ENCODE assay signal across 8 mouse cellular contexts in genomic region chr2:30677498-30677897, GRCm38 (mm10).
A peak's percentile ranks its signal among the peaks of the same experiment; 100 is the strongest.
DNase-seq lines count a peak whose midpoint lies in the region; ATAC-seq and TF ChIP-seq lines count a peak whose summit lies in the region.

No protein-coding gene starts in this region.

- ATAC-seq in heart, embryonic 13.5 days (ENCODE audit: extremely low read depth, insufficient number of reproducible peaks, low FRiP score, low TSS enrichment): no peak; the same call in 1 of the 2 replicates
- peak; percentile 33 for ATAC-seq in forebrain, embryonic 12.5 days (ENCODE audit: low FRiP score)
- ATAC-seq in liver, embryonic 13.5 days (ENCODE audit: low read depth): no peak
- ATAC-seq in megakaryocyte progenitor cell, adult 5-6 weeks (replicated peaks; ENCODE audit: poor library complexity): no peak

- TF ChIP-seq CTCF in E14TG2a.4 (conservative IDR thresholded peaks at IDR 0.05; ENCODE audit: low read length): no peak

- peak overlapping the region; percentile 100 for H3K27ac ChIP-seq in heart, embryonic 13.5 days (replicated peaks)
- peak overlapping the region; percentile 91 for H3K27ac ChIP-seq in forebrain, embryonic 12.5 days
- peak overlapping the region; percentile 78 for H3K27ac ChIP-seq in liver, embryonic 13.5 days

- H3K9me3 ChIP-seq in heart, embryonic 13.5 days: peaks cover 9% of the 10 kb centered on the region; the same call in 1 of the 2 replicates
- H3K9me3 ChIP-seq in E14TG2a.4 (ENCODE audit: low read length): peaks cover 14% of the 10 kb centered on the region; the same call in 1 of the 2 replicates
- H3K9me3 ChIP-seq in forebrain, embryonic 12.5 days: peaks cover 5% of the 10 kb centered on the region; the same call in 1 of the 2 replicates
- no peaks in the 10 kb centered on the region for H3K9me3 ChIP-seq in liver, embryonic 13.5 days (replicated peaks)

- H3K4me2 ChIP-seq in heart, embryonic 13.5 days: peak overlapping the region; percentile 70
- peak overlapping the region; percentile 57 for H3K4me2 ChIP-seq in forebrain, embryonic 12.5 days
- peak overlapping the region; percentile 57 for H3K4me2 ChIP-seq in liver, embryonic 13.5 days

- WGBS in heart, embryonic 13.5 days: 2% methylated on average over 5 of the region's 5 CpGs
- WGBS in forebrain, embryonic 12.5 days: 14% methylated on average over 5 of the region's 5 CpGs
- WGBS in liver, embryonic 13.5 days (ENCODE audit: insufficient replicate concordance): 8% methylated on average over 5 of the region's 5 CpGs

- intact Hi-C loops in left cerebral cortex, postnatal 25 days (cut with DNase I): loop anchor here (1.0 to 5.0 kb wide), 4 partner anchors 15 to 205 kb away; partner anchors contain the start of gene Ier5l

- H3K36me3 ChIP-seq in heart, embryonic 13.5 days: 0 out of 2 replicates have a peak, but pooled peaks cover 7% of the 10 kb centered on the region
- no peaks in the 10 kb centered on the region for H3K36me3 ChIP-seq in E14TG2a.4 (ENCODE audit: insufficient read depth, low read length)
- H3K36me3 ChIP-seq in forebrain, embryonic 12.5 days (replicated peaks): no peaks in the 10 kb centered on the region
- H3K36me3 ChIP-seq in liver, embryonic 13.5 days: no peaks in the 10 kb centered on the region

- H3K4me1 ChIP-seq in heart, embryonic 13.5 days: peaks cover 39% of the 10 kb centered on the region
- peaks cover 43% of the 10 kb centered on the region for H3K4me1 ChIP-seq in E14TG2a.4 (replicated peaks; ENCODE audit: low read depth, low read length)
- peaks cover 37% of the 10 kb centered on the region for H3K4me1 ChIP-seq in forebrain, embryonic 12.5 days
- H3K4me1 ChIP-seq in liver, embryonic 13.5 days (replicated peaks): peaks cover 14% of the 10 kb centered on the region

- no peak for DNase-seq in heart, adult 8-10 months (ENCODE audit: low spot score)
- no peak for DNase-seq in liver, embryonic 13.5 days
- no peak for DNase-seq in left cerebral cortex, postnatal 25 days (ENCODE audit: low spot score in 2 of 2)
- no peak for DNase-seq in urinary bladder, adult 2 months (ENCODE audit: low spot score)

- H3K27me3 ChIP-seq in heart, embryonic 13.5 days (replicated peaks): no peaks in the 10 kb centered on the region
- H3K27me3 ChIP-seq in E14TG2a.4 (ENCODE audit: insufficient read depth, low read length): peaks cover 64% of the 10 kb centered on the region
- peaks cover 12% of the 10 kb centered on the region; the same call in 1 of the 2 replicates for H3K27me3 ChIP-seq in forebrain, embryonic 12.5 days
- peaks cover 26% of the 10 kb centered on the region for H3K27me3 ChIP-seq in liver, embryonic 13.5 days

- peak overlapping the region; percentile 42 for H3K4me3 ChIP-seq in heart, embryonic 13.5 days
- peak overlapping the region; percentile 70 for H3K4me3 ChIP-seq in E14TG2a.4 (replicated peaks; ENCODE audit: low read length)
- peak overlapping the region; percentile 38 for H3K4me3 ChIP-seq in forebrain, embryonic 12.5 days (replicated peaks)
- peak overlapping the region; percentile 32 for H3K4me3 ChIP-seq in liver, embryonic 13.5 days (replicated peaks)

- peak overlapping the region; percentile 85 for H3K9ac ChIP-seq in heart, embryonic 13.5 days
- peak overlapping the region; percentile 63 for H3K9ac ChIP-seq in forebrain, embryonic 12.5 days
- peak overlapping the region; percentile 9; the same call in 1 of the 2 replicates for H3K9ac ChIP-seq in liver, embryonic 13.5 days

Comparison
In these comparisons a context has a peak if more than half of its experiments do, and no peak if none do; other contexts are left out.
1. H3K9ac ChIP-seq: peak in every context shown above with its lines; median percentile 85 in heart, embryonic 13.5 days; 63 in forebrain, embryonic 12.5 days; 9 in liver, embryonic 13.5 days.